Comparison of ENCODE assay signal across 15 mouse cellular contexts in genomic region chr6:5027801-5028200, GRCm38 (mm10).
"Had no signal": no experiment of that assay in that cellular context is flagged by ENCODE, and none has a peak within 500 bp of the region (broad histone marks: within the 10 kb centered on the region; RNA-seq: fewer than 3 reads in every experiment).

No protein-coding gene starts in this region.

- H3K27ac ChIP-seq: layer of hippocampus, adult 2 months; limb, embryonic 15.5 days; liver, embryonic 13.5 days; lung, embryonic 15.5 days; macrophage; midbrain, embryonic 13.5 days; neural tube, embryonic 15.5 days had no signal

- DNase-seq: kidney, postnatal 10 days; kidney, postnatal 4 days; liver, embryonic 13.5 days; liver, postnatal 0 days; lung, postnatal 14 days; right cerebral cortex, postnatal 14 days; thymus, postnatal 4 days had no signal

- H3K4me1 ChIP-seq: limb, embryonic 15.5 days; liver, embryonic 13.5 days; lung, embryonic 15.5 days had no signal

- H3K4me3 ChIP-seq: layer of hippocampus, adult 2 months; limb, embryonic 15.5 days; liver, embryonic 13.5 days; lung, embryonic 15.5 days; megakaryocyte, embryonic 14.5 days; midbrain, embryonic 13.5 days; myocyte; neural tube, embryonic 15.5 days had no signal

- ATAC-seq: liver, postnatal 0 days had no signal

- H3K4me2 ChIP-seq: limb, embryonic 15.5 days; liver, embryonic 13.5 days; lung, embryonic 15.5 days; midbrain, embryonic 13.5 days; neural tube, embryonic 15.5 days had no signal

- H3K9ac ChIP-seq: limb, embryonic 15.5 days; liver, embryonic 13.5 days; liver, postnatal 0 days; lung, embryonic 15.5 days; midbrain, embryonic 13.5 days; neural tube, embryonic 15.5 days had no signal

- H3K9me3 ChIP-seq: limb, embryonic 15.5 days; liver, embryonic 13.5 days; lung, embryonic 15.5 days; megakaryocyte, embryonic 14.5 days; midbrain, embryonic 13.5 days; neural tube, embryonic 15.5 days had no signal

- H3K36me3 ChIP-seq: limb, embryonic 15.5 days; liver, embryonic 13.5 days; lung, embryonic 15.5 days; midbrain, embryonic 13.5 days; neural tube, embryonic 15.5 days had no signal

- H3K27me3 ChIP-seq: limb, embryonic 15.5 days; liver, embryonic 13.5 days; lung, embryonic 15.5 days; midbrain, embryonic 13.5 days; neural tube, embryonic 15.5 days had no signal
